Mouse (Mus musculus): ENCODE data around the gene Foxk1. TPM values are rescaled to one million over a fixed set of nuclear protein-coding genes. Genes with fewer than 3 reads are reported as not detected.

The Foxk1 gene
- total and polyA plus RNA-seq, 2 experiments from 2014 or later, result 7.1 to 30.0 TPM

DNA sequence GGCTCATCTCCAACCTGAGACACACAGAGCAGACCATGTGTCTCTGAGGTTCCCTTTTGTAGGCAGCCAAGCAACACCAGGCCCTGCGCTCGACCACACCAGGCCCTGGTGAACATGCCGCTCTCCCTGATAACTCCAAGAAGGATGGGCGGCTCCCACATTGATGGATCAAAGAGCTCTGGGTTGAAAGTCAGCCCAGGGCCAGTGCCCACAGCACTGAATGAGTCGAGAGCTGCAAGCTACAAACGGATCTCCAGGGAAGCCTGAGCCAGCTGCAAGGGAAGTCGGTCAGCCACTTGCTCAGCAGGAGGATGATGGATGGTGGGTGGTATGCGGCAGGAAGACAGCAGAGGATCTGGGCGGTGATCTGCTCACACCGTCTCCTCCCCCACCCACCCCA is 56.0 kb downstream of the Foxk1 start:
- 74% methylated on average over 10 of the region's 10 CpGs for WGBS
- Histone ChIP-seq H3K9me3 (ENCODE audit: low read length) (no peaks in the 10 kb centered on the region), H3K27me3 (ENCODE audit: insufficient read depth, low read length) (no peaks in the 10 kb centered on the region), H3K4me1 (ENCODE audit: insufficient read depth, low read length) (no peaks in the 10 kb centered on the region), H3K4me2 (ENCODE audit: low read depth, low read length, poor library complexity, severe bottlenecking) (no peak overlapping the region), H3K9ac (replicated peaks; ENCODE audit: low read length, poor library complexity, severe bottlenecking) (no peak overlapping the region), H3K27ac (ENCODE audit: low read depth, low read length) (no peak overlapping the region), H3K36me3 (ENCODE audit: insufficient read depth, low read length) (peaks cover 61% of the 10 kb centered on the region), H3K4me3 (ENCODE audit: low read depth, low read length) (no peak overlapping the region)
- ATAC-seq (ENCODE audit: low FRiP score) (no peak), DNase-seq (ENCODE audit: low spot score) (no peak)
- TF ChIP-seq CTCF (IDR thresholded peaks at IDR 0.05), result no peak

DNA sequence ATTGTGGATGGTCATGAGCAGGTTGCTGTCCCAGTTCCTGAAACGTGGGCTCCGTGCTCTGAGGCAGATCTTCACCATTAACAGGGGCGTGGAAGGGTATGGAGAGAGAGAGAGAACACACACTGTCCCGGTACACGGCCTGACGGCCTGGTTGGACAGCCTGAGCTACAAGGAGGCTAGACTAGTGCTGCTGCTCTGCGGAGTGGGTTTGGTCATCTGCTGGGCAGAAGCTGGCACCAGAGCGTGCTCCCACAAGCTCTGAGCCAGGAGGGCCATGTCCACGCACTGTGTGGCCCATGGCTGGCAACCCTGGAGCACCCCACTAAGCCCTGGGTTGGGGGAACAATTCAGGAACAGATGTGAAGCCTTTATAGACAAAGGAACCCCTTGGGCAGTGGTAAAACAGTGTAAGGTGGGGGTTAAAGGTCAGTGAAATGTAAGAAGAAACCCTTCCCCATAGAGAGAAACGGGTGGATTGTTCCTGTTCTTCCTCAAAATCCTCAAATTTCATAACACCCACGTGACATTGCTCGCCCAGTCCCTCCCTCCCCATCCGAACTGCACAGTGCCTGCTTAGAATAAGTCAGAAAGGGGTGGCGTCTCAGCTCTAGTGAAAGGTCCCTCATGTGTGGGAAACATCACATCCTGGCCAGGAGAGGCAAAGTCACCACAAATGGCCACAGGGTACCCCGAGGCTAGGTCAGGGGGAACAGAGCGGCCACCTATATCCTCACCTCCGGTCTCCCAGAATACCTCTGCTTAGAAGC is 57.7 kb downstream of the Foxk1 start:
- H3K4me1 ChIP-seq (ENCODE audit: insufficient read depth, low read length), result no peaks in the 10 kb centered on the region
- ATAC-seq (ENCODE audit: low FRiP score), result no peak
- DNase-seq (ENCODE audit: low spot score), result no peak
- H3K9me3 ChIP-seq (ENCODE audit: low read length), result no peaks in the 10 kb centered on the region
- H3K27ac ChIP-seq (ENCODE audit: low read depth, low read length), result no peak overlapping the region
- peaks cover 45% of the 10 kb centered on the region for H3K36me3 ChIP-seq (ENCODE audit: insufficient read depth, low read length)
- no peak overlapping the region for H3K9ac ChIP-seq (replicated peaks; ENCODE audit: low read length, poor library complexity, severe bottlenecking)
- 93% methylated on average over 17 of the region's 17 CpGs for WGBS
- no peak overlapping the region for H3K4me2 ChIP-seq (ENCODE audit: low read depth, low read length, poor library complexity, severe bottlenecking)
- no peak for TF ChIP-seq CTCF (IDR thresholded peaks at IDR 0.05)
- no peak overlapping the region for H3K4me3 ChIP-seq (ENCODE audit: low read depth, low read length)
- H3K27me3 ChIP-seq (ENCODE audit: insufficient read depth, low read length), result no peaks in the 10 kb centered on the region

- no peak overlapping the region for H3K27ac ChIP-seq (ENCODE audit: low read depth, low read length)
- H3K9ac ChIP-seq (replicated peaks; ENCODE audit: low read length, poor library complexity, severe bottlenecking), result no peak overlapping the region
- H3K4me2 ChIP-seq (ENCODE audit: low read depth, low read length, poor library complexity, severe bottlenecking), result no peak overlapping the region
- no peak for TF ChIP-seq CTCF (IDR thresholded peaks at IDR 0.05)
- peaks cover 1% of the 10 kb centered on the region; the same call in 1 of the 2 replicates for H3K4me1 ChIP-seq (ENCODE audit: insufficient read depth, low read length)
- ATAC-seq (ENCODE audit: low FRiP score) (no peak), DNase-seq (ENCODE audit: low spot score) (no peak)
- H3K36me3 ChIP-seq (ENCODE audit: insufficient read depth, low read length), result peaks cover 41% of the 10 kb centered on the region
- 76% methylated on average over 5 of the region's 5 CpGs for WGBS
- no peak overlapping the region for H3K4me3 ChIP-seq (ENCODE audit: low read depth, low read length)
- H3K9me3 ChIP-seq (ENCODE audit: low read length), result no peaks in the 10 kb centered on the region
- no peaks in the 10 kb centered on the region for H3K27me3 ChIP-seq (ENCODE audit: insufficient read depth, low read length)
Observed at GRCm38 (mm10) chr5:142459834-142460233, 58.5 kb downstream of the Foxk1 start.

GRCm38 (mm10) chr5:142461942-142462640 is 60.8 kb downstream of the Foxk1 start:
- Histone ChIP-seq H3K27ac (ENCODE audit: low read depth, low read length) (no peak overlapping the region), H3K27me3 (ENCODE audit: insufficient read depth, low read length) (no peaks in the 10 kb centered on the region), H3K9me3 (ENCODE audit: low read length) (no peaks in the 10 kb centered on the region), H3K9ac (replicated peaks; ENCODE audit: low read length, poor library complexity, severe bottlenecking) (no peak overlapping the region), H3K4me3 (ENCODE audit: low read depth, low read length) (no peak overlapping the region), H3K4me1 (ENCODE audit: insufficient read depth, low read length) (peaks cover 4% of the 10 kb centered on the region; the same call in 1 of the 2 replicates), H3K4me2 (ENCODE audit: low read depth, low read length, poor library complexity, severe bottlenecking) (no peak overlapping the region), H3K36me3 (ENCODE audit: insufficient read depth, low read length) (peaks cover 24% of the 10 kb centered on the region)
- ATAC-seq (ENCODE audit: low FRiP score) (no peak), DNase-seq (ENCODE audit: low spot score) (no peak)
- no peak for TF ChIP-seq CTCF (IDR thresholded peaks at IDR 0.05)
- WGBS, result 98% methylated on average over 7 of the region's 7 CpGs

DNA sequence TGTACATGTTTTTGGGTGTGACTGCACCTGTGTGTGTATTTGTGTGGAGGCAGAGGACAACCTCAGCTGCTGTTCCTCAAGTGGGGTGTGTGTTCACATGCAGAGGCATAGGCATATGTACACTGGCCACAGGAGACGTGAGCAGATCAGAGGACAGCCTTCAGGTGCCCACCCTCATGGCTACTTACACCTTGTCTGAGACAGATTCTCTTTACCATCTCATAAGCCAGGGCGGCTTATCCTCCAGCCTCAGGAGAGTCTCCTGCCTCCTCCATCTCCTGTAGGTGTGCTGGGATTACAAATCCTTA is 61.3 kb downstream of the Foxk1 start:
- Histone ChIP-seq H3K4me2 (ENCODE audit: low read depth, low read length, poor library complexity, severe bottlenecking) (no peak overlapping the region), H3K4me1 (ENCODE audit: insufficient read depth, low read length) (peaks cover 4% of the 10 kb centered on the region; the same call in 1 of the 2 replicates), H3K4me3 (ENCODE audit: low read depth, low read length) (no peak overlapping the region), H3K9me3 (ENCODE audit: low read length) (no peaks in the 10 kb centered on the region), H3K9ac (replicated peaks; ENCODE audit: low read length, poor library complexity, severe bottlenecking) (no peak overlapping the region), H3K36me3 (ENCODE audit: insufficient read depth, low read length) (peaks cover 22% of the 10 kb centered on the region), H3K27me3 (ENCODE audit: insufficient read depth, low read length) (no peaks in the 10 kb centered on the region), H3K27ac (ENCODE audit: low read depth, low read length) (no peak overlapping the region)
- no peak for TF ChIP-seq CTCF (IDR thresholded peaks at IDR 0.05)
- ATAC-seq (ENCODE audit: low FRiP score), result no peak
- 98% methylated on average over 2 of the region's 2 CpGs for WGBS
- DNase-seq (ENCODE audit: low spot score), result no peak

- H3K9me3 ChIP-seq (ENCODE audit: low read length), result no peaks in the 10 kb centered on the region
- H3K36me3 ChIP-seq (ENCODE audit: insufficient read depth, low read length), result peaks cover 19% of the 10 kb centered on the region
- peaks cover 4% of the 10 kb centered on the region; the same call in 1 of the 2 replicates for H3K4me1 ChIP-seq (ENCODE audit: insufficient read depth, low read length)
- WGBS, result 89% methylated on average over 6 of the region's 6 CpGs
- ATAC-seq (ENCODE audit: low FRiP score) (no peak), DNase-seq (ENCODE audit: low spot score) (no peak)
- peak overlapping the region; percentile 49 for H3K4me2 ChIP-seq (ENCODE audit: low read depth, low read length, poor library complexity, severe bottlenecking)
- peak overlapping the region; percentile 89 for H3K27ac ChIP-seq (ENCODE audit: low read depth, low read length)
- no peak overlapping the region for H3K4me3 ChIP-seq (ENCODE audit: low read depth, low read length)
- H3K9ac ChIP-seq (replicated peaks; ENCODE audit: low read length, poor library complexity, severe bottlenecking), result peak overlapping the region; percentile 53
- no peak for TF ChIP-seq CTCF (IDR thresholded peaks at IDR 0.05)
- no peaks in the 10 kb centered on the region for H3K27me3 ChIP-seq (ENCODE audit: insufficient read depth, low read length)
Observed at GRCm38 (mm10) chr5:142463011-142463410, 61.7 kb downstream of the Foxk1 start.

Data from midbrain, postnatal 0 days (tissue).